Mouse (Mus musculus): Measurements from ENCODE around the gene Akap5. TPM values are rescaled to one million over a fixed set of nuclear protein-coding genes. Genes with fewer than 3 reads are reported as not detected.

The Akap5 gene
- polyA plus RNA-seq, 1 experiment from 2014 or later: 24.2 TPM

DNA sequence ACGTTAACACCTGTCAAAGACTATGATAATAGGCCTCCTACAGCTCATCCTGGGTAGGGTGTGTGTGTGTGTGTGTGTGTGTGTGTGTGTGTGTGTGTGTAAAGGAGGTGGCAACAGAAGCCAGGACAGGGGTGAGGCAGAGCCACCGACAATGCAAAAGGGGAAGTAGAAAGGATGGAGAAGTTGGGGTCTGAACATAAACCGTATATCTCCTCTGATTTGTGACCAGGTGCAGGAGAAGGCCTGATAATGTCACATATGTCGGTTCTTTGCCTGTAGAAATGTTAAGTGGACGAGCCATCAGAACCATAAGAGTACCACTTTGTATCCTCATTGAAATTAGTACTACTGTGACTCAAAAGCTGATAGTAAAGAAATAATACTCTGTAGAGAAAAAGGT lies 9.0 kb downstream of the Akap5 start:
- H3K9me3 ChIP-seq (ENCODE audit: low read depth, low read length): no peaks in the 10 kb centered on the region
- H3K9ac ChIP-seq: no peak overlapping the region
- no peak overlapping the region for H3K4me3 ChIP-seq (ENCODE audit: low read depth, low read length)
- peaks cover 4% of the 10 kb centered on the region for H3K36me3 ChIP-seq (ENCODE audit: insufficient read depth)
- DNase-seq (no peak), ATAC-seq (ENCODE audit: insufficient read depth) (no peak)
- H3K4me2 ChIP-seq: no peak overlapping the region
- WGBS: 89% methylated on average over 5 of the region's 5 CpGs
- no peaks in the 10 kb centered on the region for H3K4me1 ChIP-seq (ENCODE audit: insufficient read depth)
- no peak overlapping the region for H3K27ac ChIP-seq (ENCODE audit: low read depth)
- no peak for TF ChIP-seq CTCF (IDR thresholded peaks at IDR 0.05; ENCODE audit: low read depth)
- H3K27me3 ChIP-seq (ENCODE audit: insufficient read depth, low read length): no peaks in the 10 kb centered on the region

DNA sequence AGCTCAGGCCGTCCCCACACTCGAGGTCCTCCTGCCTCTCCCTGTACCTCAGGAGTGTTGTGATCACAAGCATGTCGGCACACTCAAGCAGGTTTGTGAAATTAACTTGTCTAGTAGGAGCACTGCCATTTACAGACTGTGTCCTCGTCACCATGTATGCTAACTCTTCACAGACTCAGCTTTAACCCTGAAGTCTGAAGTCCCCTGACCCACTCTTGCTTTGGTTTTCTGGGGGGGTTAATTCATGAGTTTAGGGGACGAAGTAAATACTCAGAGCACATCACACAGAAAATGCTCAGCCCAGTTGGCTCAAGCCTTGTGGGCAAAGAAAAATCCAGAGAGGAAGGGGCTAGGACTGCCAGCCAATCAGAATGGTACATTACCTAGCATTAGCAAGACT lies 10.9 kb downstream of the Akap5 start:
- H3K36me3 ChIP-seq (ENCODE audit: insufficient read depth): no peaks in the 10 kb centered on the region; the same call in 1 of the 2 replicates
- TF ChIP-seq CTCF (IDR thresholded peaks at IDR 0.05; ENCODE audit: low read depth): no peak
- H3K4me3 ChIP-seq (ENCODE audit: low read depth, low read length): no peak overlapping the region
- H3K9me3 ChIP-seq (ENCODE audit: low read depth, low read length): no peaks in the 10 kb centered on the region
- no peaks in the 10 kb centered on the region for H3K27me3 ChIP-seq (ENCODE audit: insufficient read depth, low read length)
- DNase-seq: no peak
- ATAC-seq (ENCODE audit: insufficient read depth): no peak
- H3K9ac ChIP-seq: no peak overlapping the region
- no peaks in the 10 kb centered on the region for H3K4me1 ChIP-seq (ENCODE audit: insufficient read depth)
- no peak overlapping the region for H3K4me2 ChIP-seq
- no peak overlapping the region for H3K27ac ChIP-seq (ENCODE audit: low read depth)
- WGBS: 69% methylated on average over 5 of the region's 5 CpGs

DNA sequence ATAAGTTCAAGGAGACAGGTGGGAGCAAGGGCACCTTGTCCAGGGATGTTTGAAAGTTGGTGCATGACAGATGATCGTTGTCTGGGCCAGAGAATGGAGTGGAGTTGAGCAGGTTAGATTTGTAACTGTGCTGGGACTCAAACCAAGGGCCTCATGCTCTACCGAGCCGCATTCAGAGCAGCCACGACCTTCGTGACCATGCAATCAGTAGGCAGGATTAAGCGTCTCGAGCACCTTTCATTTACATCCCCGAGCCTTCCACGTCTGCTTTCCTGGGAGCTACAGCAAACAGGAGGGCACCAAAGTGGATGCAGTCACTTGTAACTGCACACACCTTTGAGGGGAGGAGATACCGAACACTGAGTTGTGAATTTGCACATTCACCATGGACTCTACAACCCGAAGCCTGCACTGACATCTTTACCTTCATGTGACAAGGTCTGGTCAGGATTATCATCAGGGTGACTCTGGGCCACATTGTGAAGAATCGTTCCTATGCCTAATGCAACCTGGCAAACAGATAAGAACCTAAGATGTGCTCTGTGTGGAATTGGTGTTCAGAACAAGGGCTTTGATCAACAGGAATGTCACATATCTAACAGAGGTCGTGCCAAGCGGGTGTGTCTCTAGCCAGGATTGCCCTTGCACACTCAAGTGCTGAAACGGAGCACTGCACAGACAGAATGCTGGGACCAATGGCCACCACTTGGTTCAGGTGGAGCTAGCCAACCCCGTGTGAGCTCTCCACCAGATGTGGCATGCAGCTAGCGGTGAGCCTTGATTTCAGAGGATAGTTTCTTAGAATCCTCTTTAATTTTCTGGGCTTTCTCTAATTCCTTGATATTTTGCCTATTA lies 11.6 kb downstream of the Akap5 start:
- peak overlapping the region; percentile 8; the same call in 1 of the 2 replicates for H3K27ac ChIP-seq (ENCODE audit: low read depth)
- H3K27me3 ChIP-seq (ENCODE audit: insufficient read depth, low read length): no peaks in the 10 kb centered on the region
- no peak overlapping the region for H3K4me2 ChIP-seq
- 65% methylated on average over 17 of the region's 17 CpGs for WGBS
- TF ChIP-seq CTCF (IDR thresholded peaks at IDR 0.05; ENCODE audit: low read depth): no peak
- H3K9me3 ChIP-seq (ENCODE audit: low read depth, low read length): no peaks in the 10 kb centered on the region
- H3K4me1 ChIP-seq (ENCODE audit: insufficient read depth): no peaks in the 10 kb centered on the region
- no peak for ATAC-seq (ENCODE audit: insufficient read depth)
- no peak overlapping the region for H3K9ac ChIP-seq
- no peak for DNase-seq
- H3K36me3 ChIP-seq (ENCODE audit: insufficient read depth): no peaks in the 10 kb centered on the region
- H3K4me3 ChIP-seq (ENCODE audit: low read depth, low read length): no peak overlapping the region

DNA sequence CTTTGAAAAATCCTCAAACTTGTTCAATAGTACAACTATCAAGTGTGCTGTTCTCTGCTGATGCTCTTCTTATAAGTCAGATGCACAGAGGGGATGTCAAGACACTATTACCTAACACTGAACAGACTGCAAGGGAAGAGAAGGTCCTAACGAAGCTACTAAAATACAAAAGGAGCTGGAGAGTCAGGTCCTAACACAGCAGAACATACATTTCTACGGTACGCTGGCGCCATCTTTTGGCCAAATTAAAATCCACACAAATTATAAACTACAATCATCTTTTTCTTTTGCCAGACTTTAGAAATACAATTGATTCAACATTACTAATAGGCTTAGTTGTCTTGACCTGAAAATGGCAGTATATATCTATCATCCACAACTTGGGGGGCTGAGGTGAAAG lies 16.4 kb downstream of the Akap5 start:
- peak; percentile 77 for TF ChIP-seq CTCF (IDR thresholded peaks at IDR 0.05; ENCODE audit: low read depth)
- no peaks in the 10 kb centered on the region for H3K9me3 ChIP-seq (ENCODE audit: low read depth, low read length)
- ATAC-seq (ENCODE audit: insufficient read depth): peak; percentile 57; the same call in 1 of the 2 replicates
- H3K4me3 ChIP-seq (ENCODE audit: low read depth, low read length): no peak overlapping the region
- 2% methylated on average over 4 of the region's 4 CpGs for WGBS
- no peaks in the 10 kb centered on the region for H3K27me3 ChIP-seq (ENCODE audit: insufficient read depth, low read length)
- H3K4me1 ChIP-seq (ENCODE audit: insufficient read depth): no peaks in the 10 kb centered on the region
- no peak overlapping the region for H3K4me2 ChIP-seq
- H3K27ac ChIP-seq (ENCODE audit: low read depth): no peak overlapping the region
- no peaks in the 10 kb centered on the region; the same call in 1 of the 2 replicates for H3K36me3 ChIP-seq (ENCODE audit: insufficient read depth)
- H3K9ac ChIP-seq: no peak overlapping the region
- DNase-seq: peak; percentile 92

DNA sequence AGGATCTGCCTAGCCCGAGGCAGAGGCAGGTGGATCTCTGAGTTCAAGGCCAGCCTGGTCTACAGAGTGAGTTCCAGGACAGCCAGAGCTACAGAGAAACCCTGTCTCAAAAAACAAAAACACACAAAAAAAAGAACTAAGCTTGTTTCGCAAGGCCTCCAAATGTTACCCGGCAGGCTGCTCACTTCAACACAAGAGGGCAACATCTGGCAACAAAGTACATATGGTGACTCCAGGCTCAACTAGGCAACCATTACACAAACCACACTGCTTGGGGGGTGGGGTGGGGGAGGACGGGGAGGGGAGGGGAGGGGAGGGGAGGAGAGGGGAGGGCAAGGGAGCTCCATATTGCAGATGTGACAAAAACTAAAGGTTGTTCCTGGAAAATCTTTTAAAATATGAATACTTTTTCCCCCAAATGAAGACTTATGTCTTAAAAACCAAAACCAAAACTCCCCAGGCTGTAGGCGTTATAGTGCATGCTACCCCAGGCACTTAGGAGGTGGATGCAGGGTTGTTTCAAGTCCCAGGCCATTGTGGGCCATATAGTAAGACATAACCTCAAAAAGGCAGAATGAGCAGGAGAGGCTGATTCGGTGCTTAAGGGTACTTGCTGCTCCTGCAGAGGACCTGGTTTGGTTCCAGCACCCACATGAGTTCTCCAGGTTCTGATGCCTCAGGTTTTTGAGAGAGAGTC lies 21.2 kb downstream of the Akap5 start:
- WGBS: 66% methylated on average over 6 of the region's 6 CpGs
- no peaks in the 10 kb centered on the region for H3K9me3 ChIP-seq (ENCODE audit: low read depth, low read length)
- H3K9ac ChIP-seq: no peak overlapping the region
- H3K27ac ChIP-seq (ENCODE audit: low read depth): no peak overlapping the region
- no peak overlapping the region for H3K4me2 ChIP-seq
- H3K4me1 ChIP-seq (ENCODE audit: insufficient read depth): no peaks in the 10 kb centered on the region
- peaks cover 31% of the 10 kb centered on the region for H3K36me3 ChIP-seq (ENCODE audit: insufficient read depth)
- ATAC-seq (ENCODE audit: insufficient read depth) (no peak), DNase-seq (peak; percentile 55)
- no peaks in the 10 kb centered on the region for H3K27me3 ChIP-seq (ENCODE audit: insufficient read depth, low read length)
- no peak overlapping the region for H3K4me3 ChIP-seq (ENCODE audit: low read depth, low read length)
- peak; percentile 43 for TF ChIP-seq CTCF (IDR thresholded peaks at IDR 0.05; ENCODE audit: low read depth)

DNA sequence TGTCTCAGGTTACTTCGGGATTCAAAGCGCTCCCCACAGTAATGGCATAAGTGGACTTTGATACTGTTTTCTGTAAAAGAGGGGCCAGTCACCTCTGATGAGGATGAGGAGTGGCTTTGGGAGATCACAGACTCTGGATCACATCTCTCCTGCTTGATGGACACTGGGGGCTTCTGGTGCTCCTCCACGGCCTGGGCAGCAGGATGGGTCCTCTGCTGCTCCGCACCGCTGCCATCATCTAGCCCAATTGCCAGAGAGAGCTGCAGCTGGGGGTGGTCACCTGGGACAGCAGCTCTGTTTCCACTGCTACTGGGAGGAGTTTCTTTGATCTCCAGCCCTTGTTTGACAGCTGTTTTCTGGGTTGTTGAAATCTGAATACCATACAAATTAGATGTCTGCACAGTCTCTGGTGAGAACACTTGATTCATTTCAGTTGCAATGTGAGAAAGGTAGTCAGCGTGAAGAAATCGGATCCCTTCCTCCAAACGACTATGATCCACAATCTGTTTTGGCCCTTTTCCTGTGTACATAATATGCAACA lies 25.1 kb downstream of the Akap5 start:
- no peak for TF ChIP-seq CTCF (IDR thresholded peaks at IDR 0.05; ENCODE audit: low read depth)
- ATAC-seq (ENCODE audit: insufficient read depth) (no peak), DNase-seq (no peak)
- no peaks in the 10 kb centered on the region for H3K9me3 ChIP-seq (ENCODE audit: low read depth, low read length)
- no peaks in the 10 kb centered on the region for H3K4me1 ChIP-seq (ENCODE audit: insufficient read depth)
- H3K36me3 ChIP-seq (ENCODE audit: insufficient read depth): peaks cover 47% of the 10 kb centered on the region
- H3K27ac ChIP-seq (ENCODE audit: low read depth): no peak overlapping the region
- no peaks in the 10 kb centered on the region for H3K27me3 ChIP-seq (ENCODE audit: insufficient read depth, low read length)
- H3K4me3 ChIP-seq (ENCODE audit: low read depth, low read length): no peak overlapping the region
- H3K9ac ChIP-seq: no peak overlapping the region
- 83% methylated on average over 8 of the region's 8 CpGs for WGBS
- no peak overlapping the region for H3K4me2 ChIP-seq

DNA sequence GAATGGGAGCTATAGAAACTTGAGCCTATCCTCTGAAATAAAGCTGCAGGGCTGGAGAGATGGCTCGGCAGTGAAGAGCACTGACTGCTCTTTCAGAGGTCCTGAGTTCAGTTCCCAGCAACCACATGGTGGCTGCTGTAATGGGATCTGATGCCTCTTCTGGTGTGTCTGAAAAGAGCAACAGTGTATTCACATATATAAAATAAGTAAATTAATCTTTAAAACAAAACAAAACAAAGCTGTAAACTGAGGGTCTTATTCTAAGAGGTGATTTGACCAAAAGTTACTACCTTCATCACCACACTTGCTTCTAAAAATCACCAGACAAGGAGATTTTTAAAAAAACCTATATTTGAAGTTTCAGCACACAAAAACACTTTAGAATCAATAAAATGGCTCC lies 36.2 kb downstream of the Akap5 start:
- DNase-seq (no peak), ATAC-seq (ENCODE audit: insufficient read depth) (no peak)
- H3K4me1 ChIP-seq (ENCODE audit: insufficient read depth): no peaks in the 10 kb centered on the region; the same call in 1 of the 2 replicates
- TF ChIP-seq CTCF (IDR thresholded peaks at IDR 0.05; ENCODE audit: low read depth): no peak
- no peaks in the 10 kb centered on the region for H3K9me3 ChIP-seq (ENCODE audit: low read depth, low read length)
- no peaks in the 10 kb centered on the region for H3K36me3 ChIP-seq (ENCODE audit: insufficient read depth)
- no peak overlapping the region for H3K9ac ChIP-seq
- H3K4me3 ChIP-seq (ENCODE audit: low read depth, low read length): no peak overlapping the region
- WGBS: 66% methylated on average over 1 of the region's 1 CpGs
- H3K27me3 ChIP-seq (ENCODE audit: insufficient read depth, low read length): no peaks in the 10 kb centered on the region
- H3K4me2 ChIP-seq: no peak overlapping the region
- H3K27ac ChIP-seq (ENCODE audit: low read depth): no peak overlapping the region
